Mouse (Mus musculus) adrenal gland, postnatal 10 days (tissue): Measurements from ENCODE around the gene Rtn4. TPM values are rescaled to one million over a fixed set of nuclear protein-coding genes. Genes with fewer than 3 reads are reported as not detected.
"Not testable (repeated sequence)": the region's sequence is repeated elsewhere in the genome, so short reads cannot be mapped to it uniquely, and the experiment has no call there.

ENCODE experiments used
- DNase-seq: peaks from one replicate; pipeline ENCODE4 v3.0.0; 2021; ENCODE audit warnings: mixed read lengths
- total RNA-seq, 2 experiments: library from RNA; stranded (reverse); gene quantifications; 2 replicates each; pipeline ENCODE4 v1.2.3; 2021

Gene Rtn4
- total RNA-seq, 2 experiments from 2014 or later, result 297 to 308 TPM

GRCm38 (mm10) chr11:29709512-29709911 lies 16.8 kb downstream of the Rtn4 start:
- DNase-seq, result no peak

GRCm38 (mm10) chr11:29714114-29714513 lies 21.4 kb downstream of the Rtn4 start:
- DNase-seq, result no peak

GRCm38 (mm10) chr11:29714789-29715188 lies 22.0 kb downstream of the Rtn4 start:
- DNase-seq, result peak; percentile 36

GRCm38 (mm10) chr11:29715499-29715898 lies 22.8 kb downstream of the Rtn4 start:
- DNase-seq, result no peak

- peak; percentile 46 for DNase-seq
Measured at GRCm38 (mm10) chr11:29718541-29718940, 25.8 kb downstream of the Rtn4 start.

GRCm38 (mm10) chr11:29719597-29719996 lies 26.9 kb downstream of the Rtn4 start:
- no peak for DNase-seq

- DNase-seq, result no peak
Measured at GRCm38 (mm10) chr11:29724213-29724612, 31.5 kb downstream of the Rtn4 start.

GRCm38 (mm10) chr11:29725167-29725566 lies 32.4 kb downstream of the Rtn4 start:
- no peak for DNase-seq

GRCm38 (mm10) chr11:29725610-29726009 lies 32.9 kb downstream of the Rtn4 start:
- no peak for DNase-seq

GRCm38 (mm10) chr11:29727901-29728300 lies 35.2 kb downstream of the Rtn4 start:
- no peak for DNase-seq

- no peak for DNase-seq
Measured at GRCm38 (mm10) chr11:29739752-29740151, 47.0 kb downstream of the Rtn4 start.

GRCm38 (mm10) chr11:29744760-29745430 lies 52.1 kb downstream of the Rtn4 start:
- DNase-seq, result no peak

GRCm38 (mm10) chr11:29745513-29745912 lies 52.8 kb downstream of the Rtn4 start:
- DNase-seq, result no peak

- DNase-seq, result no peak
Measured at GRCm38 (mm10) chr11:29746203-29746602, 53.5 kb downstream of the Rtn4 start.

GRCm38 (mm10) chr11:29747365-29747764 lies 54.6 kb downstream of the Rtn4 start:
- no peak for DNase-seq

- DNase-seq, result no peak
Measured at GRCm38 (mm10) chr11:29747881-29748280, 55.1 kb downstream of the Rtn4 start.

GRCm38 (mm10) chr11:29748750-29749467 lies 56.2 kb downstream of the Rtn4 start:
- DNase-seq, result no peak

GRCm38 (mm10) chr11:29749468-29749829 lies 56.7 kb downstream of the Rtn4 start:
- no peak for DNase-seq

- DNase-seq, result no peak
Measured at GRCm38 (mm10) chr11:29751013-29751412, 58.3 kb downstream of the Rtn4 start.

- no peak for DNase-seq
Measured at GRCm38 (mm10) chr11:29751648-29752611, 59.2 kb downstream of the Rtn4 start.

- DNase-seq, result not testable (repeated sequence)
Measured at GRCm38 (mm10) chr11:29756007-29756406, 63.3 kb downstream of the Rtn4 start.

- DNase-seq, result no peak
Measured at GRCm38 (mm10) chr11:29758617-29759016, 65.9 kb downstream of the Rtn4 start.

- DNase-seq, result no peak
Measured at GRCm38 (mm10) chr11:29761387-29761786, 68.6 kb downstream of the Rtn4 start.
